Mouse (Mus musculus) mouse trophoblast stem cell (cell line): ENCODE results near the gene Krtap10-4.
"Not testable (repeated sequence)": the region's sequence is repeated elsewhere in the genome, so short reads cannot be mapped to it uniquely, and the experiment has no call there.

Experiments
- in situ Hi-C, 2 experiments: fragments of 300-500 bp; cut with MseI, MboI; formaldehyde crosslinking; loops; 2 replicates in 1 of 2; 3 replicates in 1 of 2; pipeline ENCODE4 v1.15.1; 2025

The Krtap10-4 gene

DNA sequence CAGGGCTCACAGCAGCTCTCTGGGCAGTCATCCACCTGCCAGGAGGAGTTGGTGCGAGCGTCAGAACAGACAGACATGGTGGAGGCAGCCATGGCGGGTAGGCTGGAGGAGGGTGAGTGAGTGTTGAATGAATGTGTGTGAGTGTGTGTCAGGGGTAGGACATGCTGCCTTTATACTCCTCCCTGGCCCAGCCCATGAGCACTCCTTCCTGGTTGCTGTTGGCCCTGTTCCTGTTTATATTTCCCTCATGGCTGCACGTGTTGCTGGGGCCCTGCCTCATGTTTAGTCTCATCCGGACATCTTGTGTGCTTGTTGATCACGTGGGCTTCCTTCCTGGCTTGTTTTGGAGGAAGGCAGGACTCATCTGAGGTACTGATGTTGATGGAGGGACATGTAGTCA is at the start of gene Krtap10-4:
Gene Krtap10-4 (minus strand): TSS at position 145 of the 400 bp plus-strand sequence.
- in situ Hi-C loops, result no loop called here

DNA sequence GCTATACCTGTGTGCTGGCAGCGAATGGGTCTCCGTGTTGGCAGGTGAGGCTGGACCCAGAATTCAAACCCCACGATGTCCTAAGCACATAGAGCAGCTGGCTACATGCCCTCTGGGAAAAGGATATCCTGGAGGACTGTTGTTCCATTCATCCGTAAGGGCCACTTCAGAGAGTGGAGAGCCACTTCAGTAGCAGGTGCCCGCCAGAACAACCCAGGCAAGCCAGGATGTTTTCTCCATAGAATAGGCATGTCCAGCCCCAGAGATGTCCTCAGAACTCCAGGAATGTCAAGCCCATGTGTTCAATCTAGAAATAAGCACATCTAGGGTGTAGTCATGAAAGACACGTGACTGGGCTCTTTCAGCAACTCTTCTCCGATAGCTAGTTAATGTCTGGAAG is 42.8 kb upstream of the Krtap10-4 start:
- in situ Hi-C loops, result no loop called here

DNA sequence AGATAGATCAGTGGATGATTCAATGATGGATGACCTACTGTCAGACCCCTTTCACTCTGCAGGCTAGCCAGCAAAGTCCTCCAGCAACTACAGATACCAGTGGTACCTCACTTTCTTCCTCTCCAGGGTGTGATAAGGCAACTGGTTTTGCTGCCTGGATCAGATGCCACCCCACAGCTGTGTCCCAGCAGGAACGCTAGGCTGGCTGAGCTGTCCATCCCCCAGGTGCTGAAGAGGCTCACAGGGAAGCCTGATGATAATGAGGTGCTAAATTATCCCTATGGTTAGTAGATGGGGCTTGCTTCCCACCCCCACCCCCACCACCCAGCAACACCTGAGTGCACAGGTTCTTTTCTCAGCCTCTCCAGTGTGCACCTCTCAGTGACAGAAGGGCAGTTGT is 40.7 kb upstream of the Krtap10-4 start:
- in situ Hi-C loops, result no loop called here

DNA sequence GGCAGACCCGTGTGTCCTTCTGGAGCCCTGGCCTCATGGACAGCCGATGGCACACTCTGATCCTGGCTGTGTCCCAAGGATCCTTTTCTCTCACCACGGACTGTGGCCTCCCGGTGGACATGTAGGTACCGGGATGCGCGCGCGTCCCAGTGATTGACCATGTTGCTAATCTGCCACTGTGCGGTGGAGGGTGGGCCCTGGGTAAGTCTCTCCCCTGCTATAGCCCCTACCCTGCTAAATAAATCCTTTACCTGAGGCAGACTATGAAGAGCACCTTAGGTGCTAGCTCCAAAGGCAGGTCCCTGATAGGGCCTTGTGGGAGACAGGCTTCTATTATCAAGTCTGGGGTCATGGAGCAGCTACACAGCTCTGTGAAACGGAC is 37.9 kb upstream of the Krtap10-4 start:
- in situ Hi-C loops, result no loop called here

DNA sequence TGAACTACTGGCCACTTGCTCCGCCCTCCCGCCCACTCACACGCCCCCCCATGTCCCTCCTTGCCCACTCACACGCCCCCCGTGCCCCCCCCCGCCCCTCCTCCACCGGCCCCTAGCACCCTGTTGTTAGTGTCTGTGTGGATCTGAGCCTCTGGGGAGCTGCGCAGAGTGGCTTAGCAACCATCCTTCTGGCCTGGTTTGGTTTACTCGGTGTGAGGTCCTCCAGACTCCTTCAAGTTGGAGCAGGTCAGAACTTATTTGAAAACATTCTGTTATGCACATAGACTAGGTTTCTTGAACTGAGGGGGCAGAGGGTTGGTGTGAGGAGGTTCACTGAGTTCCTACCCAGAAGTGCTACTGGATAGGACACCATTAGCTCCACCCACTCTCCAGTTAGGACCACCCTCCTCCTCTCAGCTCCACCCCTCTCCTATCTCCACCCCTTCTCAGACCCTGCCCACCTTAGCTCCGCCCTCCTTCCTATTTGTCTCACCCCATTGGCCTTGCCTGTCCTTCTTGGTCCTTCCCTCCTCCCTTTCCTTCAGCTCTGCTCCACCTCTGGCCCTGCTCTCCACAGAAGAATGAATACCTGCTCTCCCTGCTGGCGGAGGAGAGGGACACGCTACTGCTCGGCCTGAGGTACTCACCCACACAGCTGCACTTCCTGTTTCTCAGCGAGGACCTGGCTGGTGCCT is 37.3 kb upstream of the Krtap10-4 start:
- in situ Hi-C loops, result no loop called here

DNA sequence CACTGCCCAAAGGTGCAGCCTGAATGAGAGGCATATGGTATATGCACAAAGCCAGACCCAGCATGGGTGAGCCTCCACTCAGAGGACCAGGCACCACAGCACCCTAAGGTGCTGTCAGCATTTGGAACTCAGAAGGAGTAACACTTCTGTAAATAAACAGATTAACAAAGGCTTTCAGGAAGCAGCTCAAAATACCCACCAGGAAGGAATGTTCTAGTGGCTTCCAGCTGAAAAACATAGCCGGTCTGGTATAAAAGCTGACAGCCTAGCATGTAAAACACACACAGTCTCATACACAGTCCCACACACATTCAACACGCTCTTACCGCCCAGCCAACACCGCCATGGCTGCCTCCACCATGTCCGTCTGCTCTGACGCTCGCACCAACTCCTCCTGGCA is 34.8 kb upstream of the Krtap10-4 start, which contains the start of gene Gm3285:
Gene Gm3285 (plus strand): TSS at position 301 of the 400 bp plus-strand sequence.
- in situ Hi-C loops, result no loop called here

DNA sequence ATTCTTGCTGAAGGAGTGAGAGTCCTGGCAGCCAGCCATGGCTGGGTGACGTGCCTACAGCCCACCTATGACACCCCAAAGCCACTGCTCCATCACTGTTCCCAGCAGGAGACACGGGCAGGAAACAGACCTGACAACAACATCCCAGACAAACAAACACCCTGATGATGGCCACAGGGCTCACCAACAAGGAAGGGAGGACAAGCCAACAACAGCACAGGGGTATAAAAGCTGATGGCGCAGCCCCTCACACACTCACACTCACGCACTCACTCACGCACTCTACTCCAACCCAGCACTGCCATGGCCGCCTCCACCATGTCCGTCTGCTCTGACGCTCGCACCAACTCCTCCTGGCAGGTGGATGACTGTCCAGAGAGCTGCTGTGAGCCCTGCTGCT is 25.7 kb upstream of the Krtap10-4 start, which contains the start of gene Gm10318:
Gene Gm10318 (plus strand): TSS at position 301 of the 400 bp plus-strand sequence.
- in situ Hi-C loops, result no loop called here

DNA sequence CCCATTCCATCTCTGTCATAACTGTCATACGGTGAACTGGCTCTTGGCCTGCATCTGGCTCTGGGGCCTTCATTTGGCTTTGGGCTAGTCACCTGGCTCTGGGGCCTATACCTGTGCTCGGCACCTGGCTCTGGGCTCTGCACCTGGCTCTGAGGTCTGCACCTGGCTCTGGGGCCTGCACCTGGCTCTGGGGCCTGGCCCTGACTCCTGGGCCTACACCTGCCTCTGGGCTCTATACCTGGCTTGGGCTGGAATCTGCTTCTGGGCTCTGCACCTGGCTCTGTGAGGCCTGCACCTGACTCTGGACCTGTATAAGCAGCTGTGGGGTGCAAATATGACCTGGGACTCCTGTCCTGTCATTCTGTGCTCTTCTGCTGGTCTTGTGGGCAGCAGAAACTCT is 20.6 kb upstream of the Krtap10-4 start:
- in situ Hi-C loops, result no loop called here

DNA sequence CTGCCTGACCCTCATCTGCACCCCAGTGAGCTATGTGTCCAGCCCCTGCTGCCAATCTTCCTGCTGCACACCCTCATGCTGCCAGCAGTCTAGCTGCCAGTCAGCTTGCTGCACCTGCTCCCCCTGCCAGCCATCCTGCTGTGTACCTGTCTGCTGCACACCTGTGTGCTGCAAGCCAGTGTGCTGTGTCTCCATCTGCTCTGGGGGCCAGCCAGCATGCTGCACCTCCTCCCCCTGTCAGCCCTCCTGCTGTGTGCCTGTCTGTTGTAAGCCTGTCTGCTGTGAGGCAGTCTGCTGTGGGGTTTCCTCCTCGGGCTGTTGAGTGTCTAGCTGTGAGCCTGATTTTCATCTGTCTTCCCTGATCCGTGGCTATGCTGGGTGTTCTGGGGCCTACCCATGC is 20.1 kb upstream of the Krtap10-4 start:
- in situ Hi-C loops, result no loop called here

DNA sequence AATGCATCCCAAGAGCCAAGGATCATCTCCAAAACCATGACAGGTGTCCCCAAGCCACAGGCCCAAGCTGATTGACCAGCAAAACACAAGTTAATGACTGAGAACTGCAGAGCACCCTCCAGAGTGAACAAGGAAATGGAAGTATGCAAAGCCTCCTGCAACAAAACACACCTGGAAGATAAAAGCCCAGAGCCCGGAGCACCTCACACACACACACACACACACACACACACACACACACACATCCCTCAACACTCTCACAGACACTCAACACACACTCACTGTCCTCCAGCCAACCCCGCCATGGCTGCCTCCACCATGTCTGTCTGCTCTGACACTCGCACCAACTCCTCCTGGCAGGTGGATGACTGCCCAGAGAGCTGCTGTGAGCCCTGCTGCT is 19.6 kb upstream of the Krtap10-4 start, which contains the start of gene Gm36176:
Gene Gm36176 (plus strand): TSS at position 301 of the 400 bp plus-strand sequence.
- in situ Hi-C loops, result no loop called here

DNA sequence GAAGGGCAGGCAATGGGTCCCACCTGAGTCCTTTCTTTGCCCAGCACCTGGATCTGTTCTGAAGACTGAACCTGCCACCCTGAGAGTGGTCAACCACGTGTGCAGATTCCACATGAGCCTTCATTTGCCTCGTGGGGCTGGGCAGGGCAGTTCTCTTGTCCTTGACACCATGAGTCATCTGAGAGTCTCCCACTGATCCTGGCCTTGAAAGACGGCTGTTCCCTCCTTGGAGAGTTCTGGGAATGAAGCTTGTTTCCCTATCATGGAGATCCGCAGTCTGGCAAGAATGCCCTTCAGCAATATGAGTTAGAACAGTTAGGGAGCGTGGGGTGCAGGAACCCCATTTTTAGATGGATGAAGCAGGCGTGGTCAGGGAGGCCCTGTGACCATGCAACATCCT is 12.1 kb upstream of the Krtap10-4 start:
- in situ Hi-C loops, result no loop called here

DNA sequence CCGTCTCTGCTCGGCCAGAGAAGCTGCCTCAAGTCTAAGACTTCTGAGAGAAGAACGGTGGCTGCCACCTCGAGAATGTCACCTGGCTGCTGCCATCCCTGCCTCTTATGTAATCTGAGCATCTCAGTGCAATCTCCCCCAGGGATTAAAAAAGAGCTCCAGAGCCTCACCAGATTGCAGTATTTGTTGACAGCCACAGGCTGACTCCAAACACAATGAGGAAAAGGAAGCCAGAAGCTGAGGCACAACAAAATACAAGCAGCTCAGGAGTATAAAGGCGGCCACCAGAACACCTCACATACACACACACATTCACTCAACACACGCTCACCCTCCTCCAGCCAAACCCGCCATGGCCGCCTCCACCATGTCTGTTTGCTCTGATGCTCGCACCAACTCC is 8.8 kb upstream of the Krtap10-4 start, which contains the start of gene Krtap10-10:
Gene Krtap10-10 (plus strand): TSS at position 301 of the 400 bp plus-strand sequence.
- in situ Hi-C loops, result no loop called here

DNA sequence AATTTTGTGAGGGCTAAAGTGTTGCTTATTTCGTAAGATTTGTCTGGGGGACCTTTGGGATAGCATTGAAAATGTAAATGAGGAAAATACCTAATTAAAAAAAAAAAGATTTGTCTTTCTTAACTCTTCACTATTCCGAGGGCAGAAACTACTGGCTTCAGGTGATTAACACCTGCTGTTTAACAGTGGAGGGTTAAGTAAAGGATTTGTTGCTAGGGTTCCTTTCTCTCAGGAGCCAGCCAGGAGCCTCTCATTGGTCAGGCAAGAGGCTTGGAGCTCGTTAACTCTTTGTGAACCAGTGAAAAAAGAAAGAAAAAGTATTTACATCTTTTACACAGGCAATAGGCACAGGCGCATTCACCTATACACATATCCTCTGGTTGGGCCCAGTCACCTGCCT is 7.7 kb downstream of the Krtap10-4 start:
- in situ Hi-C loops, result no loop called here

DNA sequence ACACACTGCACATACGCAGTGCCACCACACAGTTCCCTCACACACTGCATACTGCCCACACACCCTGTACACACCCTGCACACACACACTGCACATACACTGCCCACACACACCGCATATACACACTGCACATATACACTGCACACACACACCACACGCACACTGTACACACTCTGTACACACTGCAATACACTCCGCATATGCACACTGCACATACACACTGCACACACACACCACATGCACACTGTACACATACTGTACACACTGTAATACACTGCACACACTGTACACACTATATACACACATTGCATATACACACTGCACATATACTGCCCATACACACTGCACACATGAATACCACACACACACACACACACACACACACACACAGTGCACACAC is 8.4 kb downstream of the Krtap10-4 start:
- in situ Hi-C loops, result no loop called here

DNA sequence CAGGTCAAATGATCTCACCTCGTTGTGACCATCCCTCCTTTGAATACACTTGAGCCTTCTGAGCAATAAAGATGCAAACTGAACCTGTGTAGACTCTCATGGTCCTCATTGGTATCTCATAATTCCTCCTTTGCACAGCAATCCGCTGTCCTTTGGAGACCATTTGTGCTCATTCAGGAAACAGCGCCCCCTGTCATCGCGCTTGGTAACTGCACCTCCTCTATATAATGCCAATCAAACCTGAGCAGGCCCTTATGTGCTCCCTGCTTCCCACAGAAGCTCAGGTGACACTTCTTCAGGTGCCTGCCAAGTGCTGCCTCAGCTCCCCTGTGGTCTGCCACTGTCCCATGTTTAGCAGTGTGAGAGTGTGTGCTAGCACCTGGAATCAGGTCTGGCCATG is 11.4 kb downstream of the Krtap10-4 start:
- in situ Hi-C loops, result no loop called here

DNA sequence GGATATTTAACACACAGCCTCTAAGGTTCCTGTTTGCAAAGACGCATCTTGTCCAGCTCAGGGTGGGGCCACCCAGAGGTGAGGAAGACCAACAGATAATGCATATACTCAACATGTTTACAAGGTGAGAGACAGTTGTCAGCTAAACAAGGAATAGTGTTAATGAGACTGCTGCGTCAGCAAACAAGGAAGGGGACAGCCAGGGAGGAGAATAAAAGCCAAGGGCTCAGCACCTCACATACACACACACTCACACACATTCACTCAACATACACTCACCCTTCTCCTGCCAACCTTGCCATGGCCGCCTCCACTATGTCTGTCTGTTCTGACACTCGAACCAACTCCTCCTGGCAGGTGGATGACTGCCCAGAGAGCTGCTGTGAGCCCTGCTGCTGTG is 12.5 kb downstream of the Krtap10-4 start, which contains the start of gene Gm2696:
Gene Gm2696 (plus strand): TSS at position 301 of the 400 bp plus-strand sequence.
- in situ Hi-C loops, result no loop called here

DNA sequence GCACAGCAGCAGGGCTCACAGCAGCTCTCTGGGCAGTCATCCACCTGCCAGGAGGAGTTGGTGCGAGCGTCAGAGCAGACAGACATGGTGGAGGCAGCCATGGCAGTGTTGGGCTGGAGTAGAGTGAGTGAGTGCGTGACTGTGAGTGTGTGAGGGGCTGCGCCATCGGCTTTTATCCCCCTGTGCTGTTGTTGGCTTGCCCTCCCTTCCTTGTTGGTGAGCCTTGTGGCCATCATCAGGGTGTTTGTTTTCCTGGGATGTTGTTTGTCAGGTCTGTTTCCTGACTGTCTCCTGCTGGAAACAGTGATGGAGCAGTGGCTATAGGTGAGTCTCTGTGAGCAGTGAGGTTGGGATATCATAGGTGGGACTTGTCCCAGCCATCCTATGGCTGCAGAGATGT is 15.2 kb downstream of the Krtap10-4 start, which contains the start of gene Gm9507:
Gene Gm9507 (minus strand): TSS at position 101 of the 400 bp plus-strand sequence.
- in situ Hi-C loops, result no loop called here

DNA sequence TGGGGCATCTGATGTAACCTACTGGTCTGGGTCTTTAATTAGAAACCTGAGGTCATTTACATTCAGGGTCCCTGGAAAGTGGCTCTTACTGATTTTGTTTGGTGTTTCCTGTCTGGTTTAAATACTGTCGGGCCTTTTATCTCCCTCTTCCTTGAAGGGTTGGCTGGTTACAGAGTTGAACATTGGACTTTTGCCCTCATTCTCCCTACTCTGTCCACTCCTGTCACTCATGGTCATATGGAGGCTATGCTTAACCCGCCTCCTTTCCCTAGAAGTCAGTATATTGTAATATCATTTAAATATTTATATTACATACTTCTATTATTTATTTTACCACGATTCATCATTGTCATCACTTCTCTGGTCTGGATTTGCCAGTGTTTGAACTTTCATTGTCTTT is 22.8 kb downstream of the Krtap10-4 start:
- in situ Hi-C loops, result no loop called here

DNA sequence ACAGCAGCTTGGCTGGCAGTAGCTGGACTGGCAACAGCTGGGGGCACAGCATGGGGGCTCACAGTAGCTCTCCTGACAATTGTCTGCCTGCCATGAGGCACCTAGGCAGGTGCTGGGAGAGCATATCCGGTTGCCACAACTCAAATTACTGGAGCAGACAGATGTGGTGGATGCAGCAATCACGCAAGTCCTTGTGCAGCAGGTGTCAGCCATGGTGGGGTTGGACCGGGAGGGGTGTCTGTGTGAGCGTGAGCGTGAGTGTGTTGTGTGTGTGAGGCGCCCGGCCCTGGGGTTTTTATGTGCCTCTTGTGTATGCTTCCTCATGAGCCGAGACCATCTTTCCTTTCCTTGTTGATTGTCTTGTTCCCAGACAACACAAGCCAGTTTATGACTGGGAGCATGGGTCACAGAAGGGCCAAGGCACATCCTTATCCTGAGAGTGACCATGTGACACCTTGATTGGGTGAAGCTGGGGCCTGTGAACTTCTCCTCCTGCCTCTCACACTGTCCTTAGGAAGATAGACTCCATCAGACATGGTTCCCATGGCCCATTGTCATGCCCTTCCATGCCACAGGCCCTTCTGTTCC is 27.9 kb downstream of the Krtap10-4 start, which contains the start of gene Gm19668:
Gene Gm19668 (minus strand): TSS at position 213 of the 588 bp plus-strand sequence.
- in situ Hi-C loops, result no loop called here

DNA sequence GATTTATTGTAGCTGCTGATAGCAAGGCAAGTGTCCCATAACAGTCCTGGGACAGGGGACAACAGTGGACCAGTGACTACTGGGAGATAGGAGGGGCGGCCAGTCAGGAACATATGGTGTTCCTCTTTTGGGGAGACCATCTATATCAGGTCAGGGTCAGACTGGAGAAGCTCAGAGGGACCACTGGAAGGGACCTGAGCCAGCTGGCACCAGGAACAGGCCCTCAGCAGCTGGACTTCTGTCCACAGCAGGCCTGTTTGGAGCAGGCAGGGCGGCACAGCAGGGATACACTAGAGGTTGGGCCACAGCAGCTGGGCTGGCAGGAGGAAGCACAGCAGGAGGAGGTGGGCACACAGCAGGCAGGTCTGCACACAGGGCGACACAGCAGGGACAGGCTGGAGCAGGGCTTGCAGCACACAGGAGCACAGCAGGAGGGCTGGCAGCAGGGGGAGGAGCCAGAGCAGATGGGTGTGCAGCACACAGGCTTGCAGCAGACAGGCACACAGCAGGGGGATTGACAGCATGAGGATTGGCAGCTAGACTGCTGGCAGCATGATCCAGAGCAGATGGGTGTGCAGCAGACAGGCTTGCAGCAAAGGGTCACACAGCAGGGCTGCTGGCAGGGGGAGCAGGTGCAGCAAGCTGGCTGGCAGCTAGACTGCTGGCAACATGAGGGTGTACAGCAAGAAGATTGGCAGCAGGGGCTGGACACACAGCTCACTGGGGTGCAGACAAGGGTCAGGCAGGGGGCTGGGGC is 28.6 kb downstream of the Krtap10-4 start:
- in situ Hi-C loops, result not testable (repeated sequence)

DNA sequence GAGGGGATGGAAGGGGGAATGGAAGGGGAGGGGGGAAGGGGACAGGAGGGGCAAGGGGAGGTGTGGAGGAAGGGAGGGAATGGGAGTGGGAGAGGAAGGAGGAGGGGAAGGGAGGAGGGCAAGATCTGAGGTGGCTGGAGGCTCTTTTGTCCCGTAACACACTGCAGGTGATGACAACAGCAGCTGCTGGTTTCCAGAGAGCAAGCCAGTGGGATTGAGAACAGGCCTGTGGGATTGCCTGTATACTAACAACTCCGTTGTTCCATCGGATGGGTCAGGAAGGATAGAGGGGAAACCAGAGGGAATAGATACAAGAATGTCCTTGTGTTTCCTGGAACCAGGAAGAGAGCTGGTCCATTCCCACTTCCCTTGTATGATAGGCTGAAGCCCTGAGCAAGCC is 29.2 kb downstream of the Krtap10-4 start:
- in situ Hi-C loops, result no loop called here

DNA sequence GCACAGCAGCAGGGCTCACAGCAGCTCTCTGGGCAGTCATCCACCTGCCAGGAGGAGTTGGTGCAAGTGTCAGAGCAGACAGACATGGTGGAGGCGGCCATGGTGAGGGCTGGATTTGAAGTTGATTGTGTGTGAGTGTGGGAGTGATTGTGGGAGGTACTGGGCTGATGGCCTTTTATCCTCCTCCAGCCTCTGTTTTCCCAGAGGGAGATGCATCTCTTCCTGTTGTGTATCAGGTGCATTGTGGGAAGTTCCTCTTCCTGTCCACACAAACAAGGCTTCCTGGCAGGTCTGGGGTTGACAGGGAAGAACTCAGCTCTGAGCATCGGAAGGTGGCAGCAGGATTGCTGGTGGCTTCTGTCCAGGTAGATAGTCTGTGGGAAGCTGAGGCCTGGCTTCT is 31.9 kb downstream of the Krtap10-4 start, which contains the start of gene Gm9639:
Gene Gm9639 (minus strand): TSS at position 101 of the 400 bp plus-strand sequence.
- in situ Hi-C loops, result no loop called here
